Mouse (Mus musculus) CH12.LX (cell line): ENCODE results near the gene 1700017B05Rik. TPM values are rescaled to one million over a fixed set of nuclear protein-coding genes. Genes with fewer than 3 reads are reported as not detected.

Experiments
- DNase-seq: peaks from one replicate; pipeline ENCODE4 v3.0.0-alpha.2; 2013; ENCODE audit errors: extremely low read depth
- H3K27ac ChIP-seq: 2 replicates; pipeline ENCODE4 v1.5.1; 2012; ENCODE audit warnings: low read depth, mild to moderate bottlenecking, control low read depth, moderate library complexity; ENCODE audit not compliant: insufficient read depth
- H3K27me3 ChIP-seq: replicated peaks from 2 replicates; pipeline ENCODE3; 2012; ENCODE audit warnings: inconsistent platforms
- H3K36me3 ChIP-seq, 2 experiments: replicated peaks in 1 of 2; 2 replicates each; pipeline versions ENCODE3 to v1.6.1; 2012; ENCODE audit warnings: inconsistent platforms in 1 of 2, low read length in 1 of 2, mild to moderate bottlenecking in 1 of 2, mixed read lengths in 1 of 2, moderate library complexity in 1 of 2; ENCODE audit not compliant: control insufficient read depth in 1 of 2, insufficient read depth in 1 of 2
- H3K4me1 ChIP-seq, 2 experiments: 2 replicates each; pipeline ENCODE4 v1.6.1; 2012; ENCODE audit warnings: inconsistent platforms in 1 of 2, moderate library complexity in 1 of 2; ENCODE audit not compliant: insufficient read depth in 2 of 2, control insufficient read depth in 1 of 2
- H3K4me2 ChIP-seq: 2 replicates; pipeline ENCODE4 v1.6.1; 2012; ENCODE audit warnings: low read depth, mild to moderate bottlenecking, control low read depth; ENCODE audit not compliant: poor library complexity, insufficient read depth, severe bottlenecking
- H3K4me3 ChIP-seq, 3 experiments: fragments of 150-350 bp in 1 of 3; sonication (generic) in 1 of 3; replicated peaks in 1 of 3; 2 replicates each; pipeline versions ENCODE3 to v1.5.1; 2011 to 2012; ENCODE audit warnings: low read depth in 2 of 3, low read length in 2 of 3, mild to moderate bottlenecking in 2 of 3, moderate library complexity in 2 of 3, control low read depth in 1 of 3, improper control_type of control experiment in 1 of 3, inconsistent platforms in 1 of 3, mixed read lengths in 1 of 3; ENCODE audit not compliant: poor library complexity in 1 of 3
- H3K79me2 ChIP-seq: replicated peaks from 2 replicates; pipeline ENCODE4 v1.6.1; 2012; ENCODE audit warnings: mild to moderate bottlenecking, moderate library complexity; ENCODE audit not compliant: control insufficient read depth, poor library complexity, insufficient read depth, severe bottlenecking; ENCODE audit errors: extremely low read depth
- H3K9ac ChIP-seq: 2 replicates; pipeline ENCODE4 v1.6.1; 2012; ENCODE audit warnings: low read depth, mild to moderate bottlenecking, control low read depth, moderate library complexity; ENCODE audit not compliant: insufficient read depth
- H3K9me3 ChIP-seq: replicated peaks from 2 replicates; pipeline ENCODE3; 2012; ENCODE audit warnings: low read length, inconsistent platforms, mixed read lengths
- BHLHE40 ChIP-seq: IDR thresholded peaks from 2 replicates; pipeline ENCODE4 v1.6.1; 2011; ENCODE audit warnings: mild to moderate bottlenecking, low read depth, low read length, improper control_type of control experiment
- CHD1 ChIP-seq: IDR thresholded peaks from 2 replicates; pipeline ENCODE4 v1.6.1; 2012; ENCODE audit warnings: low read depth, low read length, improper control_type of control experiment, inconsistent platforms
- CHD2 ChIP-seq: IDR thresholded peaks from 2 replicates; pipeline ENCODE4 v1.6.1; 2011; ENCODE audit warnings: low read length, improper control_type of control experiment
- CTCF ChIP-seq, 2 experiments: IDR thresholded peaks in 1 of 2; conservative IDR thresholded peaks in 1 of 2; 2 replicates each; pipeline ENCODE4 v1.5.1; 2011 to 2012; ENCODE audit warnings: low read depth in 2 of 2, low read length in 2 of 2, improper control_type of control experiment in 1 of 2, inconsistent platforms in 1 of 2, mild to moderate bottlenecking in 1 of 2, moderate library complexity in 1 of 2
- ELF1 ChIP-seq: IDR thresholded peaks from 2 replicates; pipeline ENCODE4 v1.6.1; 2014; ENCODE audit warnings: low read depth, mild to moderate bottlenecking, inconsistent platforms, low read length, improper control_type of control experiment
- EP300 ChIP-seq: IDR thresholded peaks from 2 replicates; pipeline ENCODE4 v1.6.1; 2011; ENCODE audit warnings: low read length, improper control_type of control experiment
- ETS1 ChIP-seq: conservative IDR thresholded peaks from 2 replicates; pipeline ENCODE4 v1.6.1; 2012; ENCODE audit warnings: low read depth, mild to moderate bottlenecking, inconsistent platforms, low read length, improper control_type of control experiment, moderate library complexity
- GABPA ChIP-seq: IDR thresholded peaks from 2 replicates; pipeline ENCODE4 v1.6.1; 2012; ENCODE audit warnings: low read depth, low read length, improper control_type of control experiment, inconsistent platforms; ENCODE audit not compliant: insufficient replicate concordance
- IRF4 ChIP-seq: IDR thresholded peaks from 2 replicates; pipeline ENCODE4 v1.6.1; 2014; ENCODE audit warnings: low read depth, mild to moderate bottlenecking, inconsistent platforms, low read length, improper control_type of control experiment
- JUN ChIP-seq: IDR thresholded peaks from 2 replicates; pipeline ENCODE4 v1.6.1; 2011; ENCODE audit warnings: low read depth, mild to moderate bottlenecking, low read length, improper control_type of control experiment, moderate library complexity; ENCODE audit not compliant: insufficient read depth
- JUND ChIP-seq: conservative IDR thresholded peaks from 2 replicates; pipeline ENCODE4 v1.6.1; 2011; ENCODE audit warnings: low read depth, low read length, improper control_type of control experiment
- MAFK ChIP-seq: IDR thresholded peaks from 2 replicates; pipeline ENCODE4 v1.6.1; 2011; ENCODE audit warnings: low read length, improper control_type of control experiment; ENCODE audit not compliant: insufficient replicate concordance
- MAX ChIP-seq: IDR thresholded peaks from 2 replicates; pipeline ENCODE4 v1.6.1; 2011; ENCODE audit warnings: low read length, improper control_type of control experiment
- MAZ ChIP-seq: IDR thresholded peaks from 2 replicates; pipeline ENCODE4 v1.6.1; 2012; ENCODE audit warnings: low read depth, mild to moderate bottlenecking, inconsistent platforms, low read length, improper control_type of control experiment, moderate library complexity
- MEF2A ChIP-seq: IDR thresholded peaks from 2 replicates; pipeline ENCODE4 v1.6.1; 2014; ENCODE audit warnings: low read depth, mild to moderate bottlenecking, inconsistent platforms, low read length, improper control_type of control experiment, borderline replicate concordance
- MXI1 ChIP-seq: IDR thresholded peaks from 2 replicates; pipeline ENCODE4 v1.6.1; 2011; ENCODE audit warnings: mild to moderate bottlenecking, low read depth, low read length, improper control_type of control experiment
- MYC ChIP-seq: IDR thresholded peaks from 2 replicates; pipeline ENCODE4 v1.6.1; 2011; ENCODE audit warnings: low read depth, mild to moderate bottlenecking, improper control_type of control experiment, low read length
- POLR2AphosphoS2 ChIP-seq: IDR thresholded peaks from 2 replicates; pipeline ENCODE4 v1.6.1; 2011; ENCODE audit warnings: low read depth, low read length, improper control_type of control experiment
- RAD21 ChIP-seq: IDR thresholded peaks from 2 replicates; pipeline ENCODE4 v1.6.1; 2011; ENCODE audit warnings: low read depth, mild to moderate bottlenecking, low read length, improper control_type of control experiment, moderate library complexity
- RCOR1 ChIP-seq: conservative IDR thresholded peaks from 2 replicates; pipeline ENCODE4 v1.6.1; 2012; ENCODE audit warnings: low read depth, mild to moderate bottlenecking, inconsistent platforms, low read length, improper control_type of control experiment
- SIN3A ChIP-seq: IDR thresholded peaks from 2 replicates; pipeline ENCODE4 v1.6.1; 2012; ENCODE audit warnings: low read length, improper control_type of control experiment, inconsistent platforms
- SMC3 ChIP-seq: IDR thresholded peaks from 2 replicates; pipeline ENCODE4 v1.6.1; 2011; ENCODE audit warnings: low read depth, low read length, improper control_type of control experiment
- TBP ChIP-seq: conservative IDR thresholded peaks from 2 replicates; pipeline ENCODE4 v1.6.1; 2011; ENCODE audit warnings: low read depth, low read length, improper control_type of control experiment
- UBTF ChIP-seq: IDR thresholded peaks from 2 replicates; pipeline ENCODE4 v1.6.1; 2012; ENCODE audit warnings: low read depth, mild to moderate bottlenecking, inconsistent platforms, low read length, improper control_type of control experiment, moderate library complexity
- USF1 ChIP-seq: IDR thresholded peaks from 2 replicates; pipeline ENCODE4 v1.6.1; 2014; ENCODE audit warnings: low read depth, mild to moderate bottlenecking, inconsistent platforms, low read length, improper control_type of control experiment
- USF2 ChIP-seq: conservative IDR thresholded peaks from 2 replicates; pipeline ENCODE4 v1.6.1; 2011; ENCODE audit warnings: low read depth, low read length, improper control_type of control experiment
- ZKSCAN1 ChIP-seq: IDR thresholded peaks from 2 replicates; pipeline ENCODE4 v1.6.1; 2012; ENCODE audit warnings: low read depth, inconsistent platforms, low read length, improper control_type of control experiment, borderline replicate concordance
- ZNF384 ChIP-seq: IDR thresholded peaks from 2 replicates; pipeline ENCODE4 v1.6.1; 2012; ENCODE audit warnings: low read depth, low read length, improper control_type of control experiment, inconsistent platforms
- dilution Hi-C: fragments of 300-500 bp; cut with MboI; formaldehyde crosslinking; loops from 2 replicates; pipeline ENCODE4 v1.14.3; 2020; ENCODE audit warnings: low sequenced_read_pairs; ENCODE audit not compliant: extremely low pct_unique_long_range_greater_than_20kb, extremely low pct_ligation_motif_present
- in situ Hi-C: fragments of 300-500 bp; cut with MboI; formaldehyde crosslinking; loops from 3 replicates; pipeline ENCODE4 v1.14.3; 2019; ENCODE audit warnings: low sequenced_read_pairs, low pct_ligation_motif_present, low pct_unique_long_range_greater_than_20kb, mixed read lengths
- polyA plus RNA-seq: library from polyadenylated mRNA; unstranded; fragments of >175 nt; gene quantifications from 2 replicates; pipeline ENCODE4 v1.2.1, GENCODE M21; 2012; ENCODE audit warnings: low read depth; ENCODE audit not compliant: insufficient read length
- total RNA-seq, 2 experiments: library from RNA; depleted of rRNA; stranded (reverse); fragments of 300-350 nt in 1 of 2; fragments of >200 nt in 1 of 2; gene quantifications; 2 replicates each; pipeline ENCODE4 v1.2.3; 2012 to 2014

Gene 1700017B05Rik
- total and polyA plus RNA-seq, 3 experiments, result 26.4 to 56.0 (median 38.6) TPM

DNA sequence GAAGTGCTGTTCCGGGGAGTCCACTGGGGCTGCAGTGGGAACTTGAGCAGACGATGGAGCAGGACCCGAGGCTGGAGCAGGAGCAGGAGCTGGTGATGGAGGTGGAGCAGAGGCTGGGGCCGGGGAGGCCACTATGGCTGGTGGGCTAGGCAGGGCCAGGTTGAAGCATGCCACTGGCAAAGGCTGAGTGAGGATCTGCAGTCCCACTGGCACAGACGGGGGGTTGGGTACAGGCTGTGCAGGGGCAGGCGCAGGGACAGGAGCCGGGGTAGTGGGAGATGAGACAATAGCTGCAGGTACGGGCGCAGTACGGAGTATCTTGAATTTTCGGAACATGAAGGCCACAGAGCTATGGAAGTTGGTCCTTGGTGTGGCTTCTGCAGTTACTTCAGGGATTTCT, 5.6 kb downstream of the 1700017B05Rik start:
- Histone ChIP-seq H3K27me3 (no peaks in the 10 kb centered on the region), H3K36me3 (peaks cover 70 to 81% of the 10 kb centered on the region in 2 experiments), H3K4me2 (no peak overlapping the region), H3K9me3 (no peaks in the 10 kb centered on the region), H3K4me3 (no peak overlapping the region), H3K9ac (no peak overlapping the region), H3K27ac (no peak overlapping the region), H3K79me2 (peaks cover 79% of the 10 kb centered on the region), H3K4me1 (peaks cover 8 to 44% of the 10 kb centered on the region in 2 experiments)
- in situ Hi-C loops, result no loop called here
- TF ChIP-seq IRF4 (no peak), ETS1 (no peak), JUND (no peak), BHLHE40 (no peak), SMC3 (no peak), EP300 (no peak), MYC (no peak), SIN3A (no peak), GABPA (no peak), ZNF384 (no peak), ELF1 (no peak), MEF2A (no peak), MAZ (no peak)
- no peak for DNase-seq
- dilution Hi-C loops, result no loop called here

DNA sequence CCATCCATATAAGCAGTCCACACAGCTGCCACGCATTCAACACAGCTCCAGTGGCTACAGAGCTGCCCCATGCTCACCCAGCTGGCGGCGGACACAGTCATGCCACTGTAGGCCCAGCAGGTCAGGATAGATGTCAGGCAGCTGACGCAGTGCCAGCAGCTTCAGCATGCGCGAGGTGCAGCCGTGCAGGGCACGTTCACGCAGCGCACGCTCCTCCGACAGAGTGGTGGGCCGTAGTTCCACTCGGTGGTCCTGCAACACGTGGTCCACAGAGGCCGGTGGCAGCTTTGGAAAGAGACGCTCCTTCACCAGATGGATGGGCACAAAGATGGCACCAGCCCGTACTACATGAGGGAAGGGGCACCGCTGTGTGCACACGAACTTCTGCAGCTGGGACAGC, 6.1 kb downstream of the 1700017B05Rik start:
- peaks cover 74% of the 10 kb centered on the region for H3K79me2 ChIP-seq
- dilution Hi-C loops, result no loop called here
- TF ChIP-seq RAD21 (no peak), USF2 (no peak), MEF2A (no peak), MXI1 (no peak), CTCF (conservative IDR thresholded peaks at IDR 0.05 in 1 of 2, IDR thresholded peaks at IDR 0.05 in 1 of 2; ENCODE audit: low read depth in 2 of 2, low read length in 2 of 2) (no peak), ELF1 (no peak), MAZ (no peak), TBP (no peak), RCOR1 (no peak), JUN (no peak), EP300 (no peak), CHD1 (no peak), MAX (no peak), BHLHE40 (no peak), UBTF (no peak), USF1 (no peak), POLR2AphosphoS2 (no peak), CHD2 (no peak), ZKSCAN1 (no peak), MAFK (no peak)
- TF ChIP-seq, all 38 proteins: peak for 0
- H3K4me3 ChIP-seq, result no peak overlapping the region
- no peak for DNase-seq
- no peak overlapping the region for H3K27ac ChIP-seq
- in situ Hi-C loops, result no loop called here
- H3K27me3 ChIP-seq, result no peaks in the 10 kb centered on the region
- H3K4me2 ChIP-seq, result no peak overlapping the region
- H3K9ac ChIP-seq, result no peak overlapping the region
- H3K4me1 ChIP-seq, result peaks cover 8 to 44% of the 10 kb centered on the region in 2 experiments
- peaks cover 75 to 87% of the 10 kb centered on the region in 2 experiments for H3K36me3 ChIP-seq
- H3K9me3 ChIP-seq, result no peaks in the 10 kb centered on the region
